Mouse (Mus musculus) liver, embryonic 14.5 days (tissue): ENCODE data around the gene Macf1. TPM values are rescaled to one million over a fixed set of nuclear protein-coding genes. Genes with fewer than 3 reads are reported as not detected.

Experiments
- ATAC-seq: fragments of 200-750 bp; cut with Nextera tagmentation; 2 replicates; pipeline ENCODE4 v1.8.0; 2017; ENCODE audit warnings: moderate number of reproducible peaks, mild to moderate bottlenecking, moderate library complexity; ENCODE audit not compliant: insufficient read depth
- DNase-seq, 3 experiments: peaks; one replicate each; pipeline ENCODE4 v3.0.0-alpha.2; 2012 to 2013; ENCODE audit warnings: low read depth in 3 of 3, low spot score in 3 of 3
- H3K27ac ChIP-seq: fragments of 300-500 bp; sonication (generic); 2 replicates; pipeline ENCODE4 v1.5.1; 2014; ENCODE audit warnings: moderate library complexity, mild to moderate bottlenecking, control low read depth, inconsistent platforms
- H3K27me3 ChIP-seq: fragments of 300-500 bp; sonication (generic); 2 replicates; pipeline ENCODE4 v1.6.1; 2014; ENCODE audit warnings: mild to moderate bottlenecking, low read length, moderate library complexity; ENCODE audit not compliant: control insufficient read depth, insufficient read depth
- H3K36me3 ChIP-seq: fragments of 300-500 bp; sonication (generic); replicated peaks from 2 replicates; pipeline ENCODE4 v1.6.1; 2014; ENCODE audit warnings: low read depth; ENCODE audit not compliant: control insufficient read depth, insufficient read depth
- H3K4me1 ChIP-seq, 2 experiments: fragments of 200-500 bp in 1 of 2; fragments of 300-500 bp in 1 of 2; sonication (generic) in 1 of 2; replicated peaks; 2 replicates each; pipeline ENCODE4 v1.6.1; 2012 to 2014; ENCODE audit warnings: antibody characterized with exemption in 1 of 2, inconsistent platforms in 1 of 2, low read length in 1 of 2; ENCODE audit not compliant: control insufficient read depth in 2 of 2, insufficient read depth in 2 of 2
- H3K4me2 ChIP-seq: fragments of 300-500 bp; sonication (generic); 2 replicates; pipeline ENCODE4 v1.6.1; 2014; ENCODE audit warnings: low read depth, mild to moderate bottlenecking, control low read depth, moderate library complexity
- H3K4me3 ChIP-seq, 2 experiments: fragments of 200-500 bp in 1 of 2; fragments of 300-500 bp in 1 of 2; sonication (generic) in 1 of 2; 2 replicates each; pipeline ENCODE4 v1.5.1; 2012 to 2014; ENCODE audit warnings: low read depth in 2 of 2, low read length in 2 of 2, mild to moderate bottlenecking in 2 of 2, control low read depth in 1 of 2, inconsistent platforms in 1 of 2, moderate library complexity in 1 of 2; ENCODE audit not compliant: insufficient read depth in 1 of 2
- H3K9ac ChIP-seq: fragments of 300-500 bp; sonication (generic); replicated peaks from 2 replicates; pipeline ENCODE4 v1.6.1; 2014; ENCODE audit warnings: mild to moderate bottlenecking, control low read depth, moderate library complexity
- H3K9me3 ChIP-seq: fragments of 300-500 bp; sonication (generic); 2 replicates; pipeline ENCODE4 v1.6.1; 2016; ENCODE audit warnings: low read length, mixed read lengths; ENCODE audit not compliant: control insufficient read depth
- CTCF ChIP-seq: IDR thresholded peaks from 2 replicates; pipeline ENCODE4 v1.5.1; 2016; ENCODE audit warnings: antibody characterized with exemption, low read depth, control low read depth
- EP300 ChIP-seq: IDR thresholded peaks from 2 replicates; pipeline ENCODE4 v1.6.1; 2016; ENCODE audit warnings: antibody characterized with exemption, low read depth
- WGBS: fragments of 180-500 bp; shearing (Covaris S2); extraction: QIAGEN DNeasy Blood & Tissue Kit; methylation state at CpG from one replicate; pipeline ENCODE4 v1.1.7; 2014; ENCODE audit not compliant: insufficient replicate concordance; 5-methylcytosine and 5-hydroxymethylcytosine counted together
- polyA plus RNA-seq, 2 experiments: library from polyadenylated mRNA; depleted of rRNA in 1 of 2; stranded (reverse) in 1 of 2; unstranded in 1 of 2; fragments of >200 nt; fragmentation: Nextera tagmentation in 1 of 2; extraction: Ambion mirVana in 1 of 2; gene quantifications; 2 replicates each; pipeline versions ENCODE4 v1.2.1 to v1.2.3; 2012 to 2014

The Macf1 gene
- polyA plus RNA-seq, 2 experiments: 13.4 to 15.1 TPM

DNA sequence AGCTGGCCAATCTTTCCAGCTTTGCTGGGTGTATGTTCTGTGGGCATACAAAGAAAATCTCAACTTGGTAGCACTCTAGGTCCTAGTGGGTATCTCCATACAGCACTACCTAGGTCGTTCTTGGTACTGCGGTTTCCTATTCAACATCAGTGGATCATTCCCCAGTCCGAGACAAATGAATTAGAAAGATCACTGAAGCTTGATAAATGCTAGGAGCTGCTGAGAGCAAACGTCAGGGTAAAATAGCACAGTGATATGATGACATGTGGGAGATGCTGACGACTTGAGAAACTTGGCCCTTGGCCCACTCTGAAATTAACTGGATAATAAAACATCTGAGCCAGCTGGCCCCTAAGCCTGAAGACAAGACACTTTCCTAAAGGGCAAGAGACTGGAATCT is 78.2 kb downstream of the Macf1 start:
- no peak for TF ChIP-seq EP300
- no peak for TF ChIP-seq CTCF
- H3K27me3 ChIP-seq: no peaks in the 10 kb centered on the region
- WGBS: 54% methylated on average over 5 of the region's 5 CpGs
- H3K4me1 ChIP-seq: no peaks in the 10 kb centered on the region
- H3K4me2 ChIP-seq: no peak overlapping the region
- H3K9me3 ChIP-seq: no peaks in the 10 kb centered on the region
- H3K4me3 ChIP-seq: no peak overlapping the region
- DNase-seq: no peak
- H3K27ac ChIP-seq: no peak overlapping the region
- no peak for ATAC-seq
- no peak overlapping the region for H3K9ac ChIP-seq
- H3K36me3 ChIP-seq: no peaks in the 10 kb centered on the region

DNA sequence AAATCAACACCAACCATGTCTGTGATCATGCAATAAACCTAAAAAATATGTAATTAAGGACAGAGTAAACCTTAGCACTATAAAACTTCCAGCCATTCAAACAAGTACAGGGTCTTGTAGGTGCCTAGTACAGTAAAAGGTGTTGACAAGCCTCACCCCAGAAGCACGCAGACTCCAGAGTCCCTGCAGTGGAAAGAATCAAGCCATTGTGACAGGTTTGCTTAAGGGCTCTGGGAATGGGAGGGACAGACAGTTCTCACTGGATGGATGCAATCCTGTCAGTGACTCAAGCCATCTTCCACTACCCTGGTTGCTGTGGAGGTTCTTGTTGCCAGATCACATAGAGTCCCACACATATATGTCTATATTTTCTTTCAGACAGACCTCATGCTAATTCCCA is 78.9 kb downstream of the Macf1 start:
- H3K27me3 ChIP-seq: no peaks in the 10 kb centered on the region
- H3K36me3 ChIP-seq: no peaks in the 10 kb centered on the region
- no peak overlapping the region for H3K27ac ChIP-seq
- H3K9ac ChIP-seq: no peak overlapping the region
- no peak overlapping the region for H3K4me2 ChIP-seq
- no peak for DNase-seq
- TF ChIP-seq CTCF (no peak), EP300 (no peak)
- no peak for ATAC-seq
- H3K4me1 ChIP-seq: no peaks in the 10 kb centered on the region
- 83% methylated on average over 1 of the region's 1 CpGs for WGBS
- no peaks in the 10 kb centered on the region for H3K9me3 ChIP-seq
- H3K4me3 ChIP-seq: no peak overlapping the region

DNA sequence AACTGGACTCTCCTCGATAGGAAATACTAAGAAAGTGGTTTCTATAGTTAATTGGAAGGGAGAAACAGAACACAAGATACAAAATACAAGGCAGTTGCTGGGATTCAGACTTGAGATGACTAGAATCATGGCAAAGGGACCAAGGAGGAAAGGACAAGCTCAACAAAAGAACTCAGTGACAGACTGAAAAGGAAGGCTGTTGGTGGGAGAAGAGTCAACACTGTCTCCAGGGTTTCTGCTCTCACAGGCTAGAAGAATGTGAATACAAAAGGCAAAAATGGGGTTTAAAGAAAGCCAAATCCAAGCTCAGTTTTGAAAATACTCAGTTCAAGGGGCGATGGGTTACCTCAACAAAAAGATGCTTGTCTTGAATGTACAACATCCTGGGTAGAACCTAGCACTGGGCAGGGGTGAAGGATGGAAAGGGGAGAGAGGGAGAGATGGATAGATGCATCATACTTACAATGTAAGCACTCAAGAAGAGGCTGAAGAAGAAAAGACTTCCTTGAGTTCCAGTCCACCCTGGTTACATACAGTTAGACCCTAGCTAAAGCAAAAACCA is 81.4 kb downstream of the Macf1 start:
- WGBS: 49% methylated on average over 2 of the region's 2 CpGs
- Histone ChIP-seq H3K4me2 (no peak overlapping the region), H3K27me3 (no peaks in the 10 kb centered on the region), H3K4me3 (no peak overlapping the region), H3K9me3 (no peaks in the 10 kb centered on the region), H3K36me3 (no peaks in the 10 kb centered on the region), H3K9ac (no peak overlapping the region), H3K4me1 (no peaks in the 10 kb centered on the region), H3K27ac (no peak overlapping the region)
- ATAC-seq: no peak
- TF ChIP-seq CTCF (no peak), EP300 (no peak)
- DNase-seq: no peak

DNA sequence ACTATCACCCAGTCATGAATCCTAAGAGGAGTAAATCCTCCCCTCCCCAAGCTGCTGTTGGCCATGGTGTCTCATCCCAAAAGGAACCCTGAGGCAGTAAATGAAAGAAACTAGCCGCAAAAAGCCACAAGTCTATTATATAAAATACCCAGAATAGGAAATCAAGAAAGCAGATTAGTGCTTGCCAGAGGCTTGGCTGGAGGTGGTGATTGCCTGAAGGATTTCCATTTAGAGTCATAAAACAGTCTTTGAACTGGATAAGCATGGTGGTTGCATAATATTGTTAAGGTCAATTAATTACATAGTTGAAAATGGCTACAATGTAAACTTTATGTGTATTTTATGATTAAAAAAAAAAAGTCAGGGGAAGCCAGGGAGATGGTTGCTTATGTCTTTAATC is 83.1 kb downstream of the Macf1 start:
- TF ChIP-seq EP300 (no peak), CTCF (no peak)
- no peak for ATAC-seq

DNA sequence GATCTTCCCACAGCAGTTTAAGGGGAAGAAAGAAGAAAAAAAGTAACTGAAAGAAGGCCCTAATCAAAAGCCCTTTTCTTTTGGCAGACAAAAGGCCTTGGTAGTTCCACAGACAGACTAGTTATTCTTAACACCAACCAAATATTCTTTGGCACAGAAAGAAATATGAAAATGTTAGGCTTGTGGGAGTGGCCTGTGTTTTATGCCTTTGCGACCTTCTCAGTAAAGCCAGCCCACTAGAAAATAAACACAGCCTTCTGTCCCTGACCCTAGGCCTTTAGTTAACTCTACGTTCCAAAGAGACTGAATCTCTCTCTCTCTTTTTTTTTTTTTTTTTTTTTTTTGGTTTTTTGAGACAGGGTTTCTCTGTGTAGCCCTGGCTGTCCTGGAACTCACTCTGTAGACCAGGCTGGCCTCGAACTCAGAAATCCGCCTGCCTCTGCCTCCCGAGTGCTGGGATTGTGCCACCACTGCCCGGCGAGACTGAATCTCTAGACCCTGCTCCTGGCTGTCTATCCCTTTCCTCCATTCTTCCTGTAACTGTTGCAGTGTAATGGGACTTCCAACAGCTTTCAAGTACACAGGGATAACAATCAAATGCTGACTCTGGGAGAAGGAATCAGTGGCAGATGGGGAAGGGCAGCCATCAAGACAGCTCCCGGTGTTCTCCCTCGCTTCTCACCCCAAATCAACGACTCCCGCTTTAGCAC is 85.5 kb downstream of the Macf1 start:
- no peak overlapping the region for H3K27ac ChIP-seq
- DNase-seq: no peak
- no peaks in the 10 kb centered on the region; a peak in 1 of 4 replicates for H3K4me1 ChIP-seq
- WGBS: 67% methylated on average over 11 of the region's 11 CpGs
- no peak for TF ChIP-seq CTCF
- TF ChIP-seq EP300: no peak
- H3K36me3 ChIP-seq: no peaks in the 10 kb centered on the region
- H3K9ac ChIP-seq: no peak overlapping the region
- H3K4me2 ChIP-seq: no peak overlapping the region
- H3K27me3 ChIP-seq: no peaks in the 10 kb centered on the region
- no peaks in the 10 kb centered on the region for H3K9me3 ChIP-seq
- no peak overlapping the region for H3K4me3 ChIP-seq
- ATAC-seq: no peak

More for the DNA sequence above, 83.1 kb downstream of the Macf1 start:
- Histone ChIP-seq H3K4me2 (no peak overlapping the region), H3K27ac (no peak overlapping the region), H3K27me3 (no peaks in the 10 kb centered on the region), H3K4me1 (no peaks in the 10 kb centered on the region), H3K36me3 (no peaks in the 10 kb centered on the region), H3K9ac (no peak overlapping the region), H3K9me3 (no peaks in the 10 kb centered on the region), H3K4me3 (no peak overlapping the region)
- no peak for DNase-seq
- WGBS: 80% methylated on average over 1 of the region's 1 CpGs
